Mouse (Mus musculus): ENCODE measurements around the gene AC109138.7. TPM values are rescaled to one million over a fixed set of nuclear protein-coding genes. Genes with fewer than 3 reads are reported as not detected.
A peak's percentile ranks its signal among the peaks of the same experiment; 100 is the strongest.

The AC109138.7 gene
- total RNA-seq (2014; rRNA removed) (not detected in 2 replicates), polyA plus RNA-seq (2012; rRNA removed) (not detected in 2 replicates)

DNA sequence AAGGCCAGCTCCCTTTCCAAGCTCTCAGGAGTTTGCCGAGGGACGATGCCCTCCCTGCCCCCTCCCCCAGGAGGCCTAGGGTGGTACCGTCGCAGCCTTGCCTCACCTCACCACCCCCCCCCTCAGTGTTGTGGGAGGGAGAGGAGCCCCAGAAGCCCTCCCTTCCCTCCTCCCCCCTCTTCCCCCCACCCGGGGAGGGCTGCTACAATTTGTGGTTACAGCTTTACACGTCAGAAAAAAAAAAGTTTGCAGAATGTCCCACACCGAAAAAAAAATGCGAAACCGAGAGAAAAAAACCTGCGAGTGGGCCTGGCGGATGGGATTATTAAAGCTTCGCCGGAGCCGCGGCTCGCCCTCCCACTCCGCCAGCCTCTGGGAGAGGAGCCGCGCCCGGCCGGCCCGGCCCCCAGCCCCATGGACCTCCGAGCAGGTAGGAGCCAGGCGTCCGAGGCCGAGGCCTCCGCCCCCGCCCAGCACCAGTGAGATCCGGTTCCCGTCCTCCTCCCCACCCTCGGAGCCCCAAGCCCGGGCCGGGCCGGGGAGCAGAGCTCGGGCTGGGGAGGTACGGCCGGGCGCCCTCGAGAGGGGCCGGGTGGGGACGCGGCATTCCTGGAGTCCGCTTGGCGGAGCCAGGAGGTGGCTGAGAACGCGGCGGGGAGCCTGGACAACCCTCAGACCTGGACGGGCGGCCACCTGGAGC, at the start of gene AC109138.7, which contains the start of gene Clcf1:
Gene AC109138.7, plus strand, starts transcription at position 287 of the 700 bp plus-strand sequence.
Gene Clcf1, plus strand, starts transcription at position 168 of the 700 bp plus-strand sequence.
- Histone ChIP-seq H3K4me3 (ENCODE audit: insufficient read depth, low read depth, low read length) (peak within 1 kb of the TSS; percentile 65), H3K36me3 (ENCODE audit: control insufficient read depth, insufficient read depth, low read length) (no peaks in the 10 kb centered on the region), H3K4me1 (ENCODE audit: control insufficient read depth, insufficient read depth, low read length) (peaks cover 5% of the 10 kb centered on the region; the same call in 1 of the 2 replicates), H3K27me3 (ENCODE audit: control insufficient read depth, insufficient read depth, low read length) (no peaks in the 10 kb centered on the region), H3K9ac (ENCODE audit: low read depth, low read length) (peak within 1 kb of the TSS; percentile 86), H3K79me2 (ENCODE audit: control insufficient read depth, insufficient read depth, low read length) (no peaks in the 10 kb centered on the region), H3K27ac (replicated peaks; ENCODE audit: insufficient read depth, low read depth, low read length) (0 out of 2 replicates have a peak within 1 kb of the TSS, but pooled peaks have one; percentile 11)
- 2% methylated on average over 49 of the region's 49 CpGs for WGBS
- TF ChIP-seq POLR2A (IDR thresholded peaks at IDR 0.05; ENCODE audit: extremely low read depth, insufficient read depth, low read length) (no peak), CTCF (IDR thresholded peaks at IDR 0.05; ENCODE audit: low read depth, low read length) (no peak)
- DNase-seq (ENCODE audit: extremely low read depth, low read depth, low spot score), result no peak

DNA sequence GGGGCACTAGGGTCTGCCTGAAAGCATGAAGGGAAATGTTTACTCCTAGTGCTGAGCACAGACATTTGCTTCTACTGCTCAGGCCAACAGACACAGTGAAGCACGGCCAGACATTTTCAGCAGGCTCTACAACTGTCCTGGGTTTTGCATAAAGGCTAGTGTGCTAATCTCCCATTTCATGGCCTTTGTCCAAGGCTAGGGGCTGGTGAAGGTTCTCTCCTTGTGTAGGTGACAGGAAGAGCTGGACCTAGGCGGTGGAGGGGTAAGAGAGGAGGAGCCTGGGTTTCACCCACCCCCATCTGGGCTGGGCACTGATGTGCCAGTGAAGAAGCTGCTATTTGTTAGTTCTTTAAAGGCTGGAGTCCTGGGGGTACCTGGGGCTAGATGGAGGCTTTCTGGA, 49.4 kb upstream of the AC109138.7 start:
- no peaks in the 10 kb centered on the region for H3K27me3 ChIP-seq (ENCODE audit: control insufficient read depth, insufficient read depth, low read length)
- WGBS, result 93% methylated on average over 2 of the region's 2 CpGs
- H3K27ac ChIP-seq (replicated peaks; ENCODE audit: insufficient read depth, low read depth, low read length), result no peak overlapping the region
- H3K4me1 ChIP-seq (ENCODE audit: control insufficient read depth, insufficient read depth, low read length), result peaks cover 3% of the 10 kb centered on the region; the same call in 1 of the 2 replicates
- no peak for DNase-seq (ENCODE audit: extremely low read depth, low read depth, low spot score)
- H3K9ac ChIP-seq (ENCODE audit: low read depth, low read length), result no peak overlapping the region
- TF ChIP-seq POLR2A (IDR thresholded peaks at IDR 0.05; ENCODE audit: extremely low read depth, insufficient read depth, low read length) (no peak), CTCF (IDR thresholded peaks at IDR 0.05; ENCODE audit: low read depth, low read length) (no peak)
- H3K79me2 ChIP-seq (ENCODE audit: control insufficient read depth, insufficient read depth, low read length), result no peaks in the 10 kb centered on the region; the same call in 1 of the 2 replicates
- H3K36me3 ChIP-seq (ENCODE audit: control insufficient read depth, insufficient read depth, low read length), result peaks cover 6% of the 10 kb centered on the region; the same call in 1 of the 2 replicates
- no peak overlapping the region for H3K4me3 ChIP-seq (ENCODE audit: insufficient read depth, low read depth, low read length)

DNA sequence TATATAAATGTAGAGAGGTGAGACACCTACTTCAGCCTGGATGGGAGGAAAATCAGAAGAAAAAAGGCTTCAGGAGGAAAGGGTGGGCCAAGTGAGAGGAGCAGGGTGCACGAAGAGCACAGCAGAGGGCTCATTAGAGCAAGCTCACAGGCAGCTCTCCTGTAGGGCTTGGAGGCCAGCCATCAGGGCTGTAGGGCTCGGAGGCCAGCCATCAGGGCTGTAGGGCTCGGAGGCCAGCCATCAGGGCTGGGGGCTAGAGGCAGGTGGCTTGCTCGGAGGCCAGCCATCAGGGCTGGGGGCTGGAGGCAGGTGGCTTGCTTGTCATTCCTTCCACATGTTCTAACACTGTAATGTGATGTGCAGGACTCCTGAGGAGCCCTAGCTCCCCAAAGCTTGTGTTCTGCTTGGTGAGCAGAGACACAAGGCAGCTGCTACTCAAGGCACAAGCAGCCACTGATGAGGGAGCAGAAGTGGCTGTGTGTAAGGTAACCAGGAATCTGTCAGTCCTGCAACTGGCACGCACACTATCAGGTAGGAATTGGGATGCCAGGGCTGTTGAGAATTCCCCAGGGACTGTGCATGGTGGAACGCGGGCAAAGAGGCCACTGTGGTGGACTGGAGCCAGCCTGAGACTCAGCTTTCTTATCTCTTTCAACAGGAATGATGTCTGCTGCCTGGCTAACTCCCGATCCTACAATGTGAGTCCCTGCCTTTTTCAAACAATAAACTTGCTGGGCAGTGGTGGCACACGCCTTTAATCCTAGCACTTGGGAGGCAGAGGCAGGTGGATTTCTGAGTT, 47.3 kb upstream of the AC109138.7 start:
- TF ChIP-seq CTCF (IDR thresholded peaks at IDR 0.05; ENCODE audit: low read depth, low read length) (no peak), POLR2A (IDR thresholded peaks at IDR 0.05; ENCODE audit: extremely low read depth, insufficient read depth, low read length) (no peak)
- H3K27me3 ChIP-seq (ENCODE audit: control insufficient read depth, insufficient read depth, low read length), result no peaks in the 10 kb centered on the region
- H3K36me3 ChIP-seq (ENCODE audit: control insufficient read depth, insufficient read depth, low read length), result no peaks in the 10 kb centered on the region
- 88% methylated on average over 9 of the region's 9 CpGs for WGBS
- H3K4me3 ChIP-seq (ENCODE audit: insufficient read depth, low read depth, low read length), result no peak overlapping the region
- DNase-seq (ENCODE audit: extremely low read depth, low read depth, low spot score), result no peak
- no peak overlapping the region for H3K9ac ChIP-seq (ENCODE audit: low read depth, low read length)
- peaks cover 6% of the 10 kb centered on the region for H3K4me1 ChIP-seq (ENCODE audit: control insufficient read depth, insufficient read depth, low read length)
- no peak overlapping the region for H3K27ac ChIP-seq (replicated peaks; ENCODE audit: insufficient read depth, low read depth, low read length)
- no peaks in the 10 kb centered on the region; the same call in 1 of the 2 replicates for H3K79me2 ChIP-seq (ENCODE audit: control insufficient read depth, insufficient read depth, low read length)

DNA sequence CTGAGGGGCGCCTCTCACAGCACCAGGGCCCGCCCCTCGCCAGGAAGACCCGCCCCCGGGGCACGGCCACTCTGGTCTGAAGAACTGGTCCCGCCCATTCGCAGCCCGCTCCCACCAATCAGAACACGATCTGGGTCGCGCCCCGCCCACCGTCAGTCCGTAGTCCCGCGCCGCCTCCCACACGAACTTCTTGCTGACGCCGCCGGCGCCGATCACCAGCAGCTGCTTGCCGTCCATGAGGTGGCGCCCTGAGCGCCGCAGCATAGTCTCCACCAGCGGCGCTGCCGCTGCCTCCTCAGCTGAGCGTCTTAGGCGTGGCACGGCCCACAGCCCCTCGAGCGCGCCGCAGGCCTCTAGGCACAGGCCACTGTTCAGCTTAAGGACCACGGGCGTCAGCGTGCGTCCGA, 44.8 kb upstream of the AC109138.7 start:
- peak overlapping the region; percentile 80 for H3K9ac ChIP-seq (ENCODE audit: low read depth, low read length)
- H3K4me1 ChIP-seq (ENCODE audit: control insufficient read depth, insufficient read depth, low read length), result peaks cover 3% of the 10 kb centered on the region
- TF ChIP-seq CTCF (IDR thresholded peaks at IDR 0.05; ENCODE audit: low read depth, low read length) (peak; percentile 87), POLR2A (IDR thresholded peaks at IDR 0.05; ENCODE audit: extremely low read depth, insufficient read depth, low read length) (peak; percentile 88)
- no peaks in the 10 kb centered on the region for H3K79me2 ChIP-seq (ENCODE audit: control insufficient read depth, insufficient read depth, low read length)
- DNase-seq (ENCODE audit: extremely low read depth, low read depth, low spot score), result peak; percentile 87
- H3K4me3 ChIP-seq (ENCODE audit: insufficient read depth, low read depth, low read length), result peak overlapping the region; percentile 68
- no peaks in the 10 kb centered on the region for H3K36me3 ChIP-seq (ENCODE audit: control insufficient read depth, insufficient read depth, low read length)
- H3K27ac ChIP-seq (replicated peaks; ENCODE audit: insufficient read depth, low read depth, low read length), result peak overlapping the region; percentile 53
- no peaks in the 10 kb centered on the region for H3K27me3 ChIP-seq (ENCODE audit: control insufficient read depth, insufficient read depth, low read length)
- 1% methylated on average over 43 of the region's 43 CpGs for WGBS

DNA sequence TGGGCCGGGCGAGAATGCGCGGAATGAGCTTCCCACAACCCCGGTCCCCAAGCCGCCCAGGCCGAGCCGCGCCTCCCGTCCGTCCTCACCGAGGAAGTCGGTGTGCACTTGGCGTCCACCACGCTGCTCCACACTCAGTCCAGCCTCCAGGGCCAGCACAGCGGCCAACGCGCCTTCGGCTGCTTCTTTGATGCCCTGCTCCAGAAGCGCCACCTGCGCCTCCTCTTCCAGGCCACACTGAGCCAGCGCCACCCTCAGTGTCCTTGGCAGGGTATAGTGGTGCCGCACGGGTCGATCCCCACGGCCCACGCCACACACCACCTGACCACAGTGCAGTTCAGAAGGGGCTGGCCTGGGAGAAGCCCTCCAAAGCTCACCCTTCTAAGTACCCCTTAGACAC, 44.3 kb upstream of the AC109138.7 start:
- Histone ChIP-seq H3K79me2 (ENCODE audit: control insufficient read depth, insufficient read depth, low read length) (no peaks in the 10 kb centered on the region), H3K27ac (replicated peaks; ENCODE audit: insufficient read depth, low read depth, low read length) (peak overlapping the region; percentile 53), H3K4me1 (ENCODE audit: control insufficient read depth, insufficient read depth, low read length) (peaks cover 3% of the 10 kb centered on the region), H3K27me3 (ENCODE audit: control insufficient read depth, insufficient read depth, low read length) (no peaks in the 10 kb centered on the region), H3K4me3 (ENCODE audit: insufficient read depth, low read depth, low read length) (peak overlapping the region; percentile 68), H3K36me3 (ENCODE audit: control insufficient read depth, insufficient read depth, low read length) (no peaks in the 10 kb centered on the region), H3K9ac (ENCODE audit: low read depth, low read length) (peak overlapping the region; percentile 80)
- no peak for DNase-seq (ENCODE audit: extremely low read depth, low read depth, low spot score)
- WGBS, result 2% methylated on average over 27 of the region's 27 CpGs
- no peak for TF ChIP-seq CTCF (IDR thresholded peaks at IDR 0.05; ENCODE audit: low read depth, low read length)
- no peak for TF ChIP-seq POLR2A (IDR thresholded peaks at IDR 0.05; ENCODE audit: extremely low read depth, insufficient read depth, low read length)
